Mouse (Mus musculus): ENCODE measurements around the gene Cdan1.

GRCm38 (mm10) chr2:120697767-120698166 is 152.2 kb downstream of the Cdan1 start:
- TF ChIP-seq EP300 (IDR thresholded peaks at IDR 0.05; ENCODE audit: insufficient read depth, low read depth, low read length) (no peak), POLR2A (IDR thresholded peaks at IDR 0.05; ENCODE audit: insufficient read depth, low read length) (no peak), CTCF (IDR thresholded peaks at IDR 0.05; ENCODE audit: low read depth, low read length) (no peak)
